ENCODE assay signal across 10 mouse cellular contexts in the genomic region with DNA sequence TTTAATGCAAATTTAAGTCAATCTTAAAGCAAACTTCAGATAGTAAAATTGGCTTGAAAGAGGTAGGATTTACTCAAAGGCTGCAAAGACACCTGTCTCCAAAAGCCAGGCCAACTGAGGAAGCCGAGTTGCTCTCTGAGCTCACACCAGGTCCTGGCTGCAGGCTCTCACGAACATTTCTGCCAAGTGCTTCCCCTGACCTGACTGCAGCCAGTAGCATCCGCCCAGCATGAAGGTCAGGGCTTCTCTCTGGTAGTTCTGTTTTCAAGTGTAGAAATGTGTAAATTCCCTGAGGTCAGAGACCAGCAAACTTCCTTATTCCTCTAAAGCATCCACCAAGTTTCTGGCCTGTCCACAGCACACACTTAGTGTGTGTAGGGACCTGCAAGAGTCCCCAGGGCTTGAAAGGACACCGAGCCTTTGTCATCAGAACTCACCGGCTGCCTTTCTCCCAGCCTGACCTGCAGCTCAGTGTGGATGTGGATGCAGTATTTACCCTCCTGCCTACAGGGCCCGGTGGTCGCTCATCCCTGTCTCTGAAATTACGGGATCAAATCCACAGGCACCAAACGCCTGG. TPM values are rescaled to one million over a fixed set of nuclear protein-coding genes. Genes with fewer than 3 reads are reported as not detected.
DNase-seq lines count a peak whose midpoint lies in the region; TF ChIP-seq lines count a peak whose summit lies in the region.
"Had no signal": no experiment of that assay in that cellular context is flagged by ENCODE, and none has a peak within 500 bp of the region (broad histone marks: within the 10 kb centered on the region; RNA-seq: fewer than 3 reads in every experiment).

No protein-coding gene starts in this region.

- TF ChIP-seq POLR2A in liver, adult 2 months (IDR thresholded peaks at IDR 0.05; ENCODE audit: extremely low read depth, insufficient read depth, low read length), result no peak

- peak; percentile 69 for DNase-seq in adrenal gland, postnatal 14 days
- DNase-seq in adrenal gland, adult 8-10 months, result no peak
- peak; percentile 80 for DNase-seq in liver, adult 2 months (ENCODE audit: extremely low read depth, low read depth, low spot score)
- DNase-seq in liver, result no peak
- DNase-seq in cerebellum, postnatal 14 days, result peak; percentile 44 to 70
- DNase-seq in heart, postnatal 4 days, result peak; percentile 25
- no peak for DNase-seq in left cerebral cortex, postnatal 25 days (ENCODE audit: low spot score in 2 of 2)
- no peak for DNase-seq in urinary bladder, postnatal 14 days (ENCODE audit: low spot score)

- H3K36me3 ChIP-seq in liver, adult 2 months (ENCODE audit: control insufficient read depth, insufficient read depth, low read length), result no peaks in the 10 kb centered on the region

- H3K27ac ChIP-seq in liver, adult 2 months (replicated peaks; ENCODE audit: insufficient read depth, low read depth, low read length), result peak overlapping the region; percentile 7; the same call in 1 of the 2 replicates
- H3K27ac ChIP-seq: macrophage; stomach, postnatal 0 days had no signal

- 36% methylated on average over 9 of the region's 9 CpGs for WGBS in liver, adult 2 months

- H3K9ac ChIP-seq in liver, adult 2 months (ENCODE audit: low read depth, low read length), result no peak overlapping the region

- TF ChIP-seq CTCF in liver, adult 2 months (IDR thresholded peaks at IDR 0.05; ENCODE audit: low read depth, low read length), result no peak

- H3K79me2 ChIP-seq in liver, adult 2 months (ENCODE audit: control insufficient read depth, insufficient read depth, low read length), result peaks cover 10% of the 10 kb centered on the region; the same call in 1 of the 2 replicates

- peaks cover 44% of the 10 kb centered on the region for H3K4me1 ChIP-seq in liver, adult 2 months (ENCODE audit: control insufficient read depth, insufficient read depth, low read length)

- intact Hi-C loops in left cerebral cortex, postnatal 25 days (cut with DNase I), result no loop called here

- no peak overlapping the region for H3K4me3 ChIP-seq in liver, adult 2 months (ENCODE audit: insufficient read depth, low read depth, low read length)

- H3K27me3 ChIP-seq in liver, adult 2 months (ENCODE audit: control insufficient read depth, insufficient read depth, low read length), result no peaks in the 10 kb centered on the region

RNA-seq across cellular contexts. Expression of a gene that starts 44.6 kb away (rescaled TPM):
- 45.7 and 60.1 TPM in 2 replicates for total RNA-seq in adrenal gland, postnatal 14 days (2021)
- 10 to 100 TPM; 37.3 to 56.8 (median 50.1) TPM for total RNA-seq in adrenal gland, adult 8-10 months (2022)
- total RNA-seq in liver, adult 2 months (2014; rRNA removed), result 21.1 and 24.9 TPM in 2 replicates
- polyA plus RNA-seq in liver, adult 2 months (2012; rRNA removed), result 10.7 and 15.3 TPM in 2 replicates
- total RNA-seq in heart, postnatal 4 days (2021), result 10 to 100 TPM; 32.7 to 41.7 TPM
- 10 to 100 TPM; 19.6 to 26.4 TPM for total RNA-seq in left cerebral cortex, postnatal 25 days (2021)

Comparison
In these comparisons a context has a peak if more than half of its experiments do, and no peak if none do; other contexts are left out.
1. DNase-seq: peak in adrenal gland, postnatal 14 days (single experiment), liver, adult 2 months (single experiment), cerebellum, postnatal 14 days (2 of 2) and heart, postnatal 4 days (single experiment); none in adrenal gland, adult 8-10 months (single experiment), liver (single experiment), left cerebral cortex, postnatal 25 days (0 of 2) and urinary bladder, postnatal 14 days (single experiment).